Mouse (Mus musculus) liver, embryonic 13.5 days (tissue): ENCODE measurements at regions not wholly inside any gene's neighbourhood (a gene's known extent, or its start where the extent isn't known, plus 50 kb on each side); places are given as distances from the start of the nearest gene placed in this dataset.

Experiments
- ATAC-seq: fragments of 200-750 bp; cut with Nextera tagmentation; 2 replicates; pipeline ENCODE4 v1.8.0; 2017; ENCODE audit warnings: low read depth, mild to moderate bottlenecking, moderate number of reproducible peaks, moderate library complexity
- DNase-seq: peaks from one replicate; pipeline ENCODE4 v3.0.0; 2022
- H3K27ac ChIP-seq: fragments of 300-500 bp; sonication (generic); 2 replicates; pipeline ENCODE4 v1.5.1; 2015; ENCODE audit warnings: moderate library complexity, mild to moderate bottlenecking, inconsistent platforms
- H3K27me3 ChIP-seq: fragments of 300-500 bp; sonication (generic); 2 replicates; pipeline ENCODE4 v1.6.1; 2015; ENCODE audit warnings: mild to moderate bottlenecking, inconsistent platforms
- H3K36me3 ChIP-seq: fragments of 300-500 bp; sonication (generic); 2 replicates; pipeline ENCODE4 v1.6.1; 2015; ENCODE audit warnings: mild to moderate bottlenecking, inconsistent platforms
- H3K4me1 ChIP-seq: fragments of 300-500 bp; sonication (generic); replicated peaks from 2 replicates; pipeline ENCODE4 v1.6.1; 2015; ENCODE audit warnings: inconsistent platforms
- H3K4me2 ChIP-seq: fragments of 300-500 bp; sonication (generic); 2 replicates; pipeline ENCODE4 v1.6.1; 2015; ENCODE audit warnings: inconsistent platforms, mild to moderate bottlenecking, moderate library complexity
- H3K4me3 ChIP-seq: fragments of 300-500 bp; sonication (generic); replicated peaks from 2 replicates; pipeline ENCODE4 v1.5.1; 2015; ENCODE audit warnings: mild to moderate bottlenecking, inconsistent platforms
- H3K9ac ChIP-seq: fragments of 300-500 bp; sonication (generic); 2 replicates; pipeline ENCODE4 v1.6.1; 2015; ENCODE audit warnings: mild to moderate bottlenecking, inconsistent platforms
- H3K9me3 ChIP-seq: fragments of 300-500 bp; sonication (generic); replicated peaks from 2 replicates; pipeline ENCODE4 v1.6.1; 2016; ENCODE audit warnings: inconsistent platforms
- WGBS: fragments of 180-500 bp; shearing (Covaris S2); methylation state at CpG from one replicate; pipeline ENCODE4 v1.1.7; 2015; ENCODE audit not compliant: insufficient replicate concordance; 5-methylcytosine and 5-hydroxymethylcytosine counted together

GRCm38 (mm10) chr9:52229589-52229988 is 61.2 kb upstream of the Zc3h12c start:
- WGBS: 26% methylated on average over 9 of the region's 9 CpGs
- H3K4me2 ChIP-seq: no peak overlapping the region
- ATAC-seq (no peak), DNase-seq (no peak)
- no peak overlapping the region for H3K27ac ChIP-seq
- H3K4me3 ChIP-seq: no peak overlapping the region
- no peak overlapping the region for H3K9ac ChIP-seq
- H3K36me3 ChIP-seq: no peaks in the 10 kb centered on the region
- no peaks in the 10 kb centered on the region for H3K27me3 ChIP-seq
- H3K9me3 ChIP-seq: no peaks in the 10 kb centered on the region
- no peaks in the 10 kb centered on the region for H3K4me1 ChIP-seq

GRCm38 (mm10) chr9:52225646-52226045 is 57.3 kb upstream of the Zc3h12c start:
- 56% methylated on average over 3 of the region's 3 CpGs for WGBS
- no peak overlapping the region for H3K27ac ChIP-seq
- H3K9me3 ChIP-seq: no peaks in the 10 kb centered on the region
- H3K27me3 ChIP-seq: no peaks in the 10 kb centered on the region
- H3K4me1 ChIP-seq: no peaks in the 10 kb centered on the region
- H3K36me3 ChIP-seq: no peaks in the 10 kb centered on the region
- no peak overlapping the region for H3K4me2 ChIP-seq
- H3K9ac ChIP-seq: no peak overlapping the region
- H3K4me3 ChIP-seq: no peak overlapping the region
- DNase-seq (no peak), ATAC-seq (no peak)

- no peak for ATAC-seq
- Histone ChIP-seq H3K4me2 (no peak overlapping the region), H3K36me3 (no peaks in the 10 kb centered on the region), H3K27ac (no peak overlapping the region), H3K4me1 (no peaks in the 10 kb centered on the region), H3K27me3 (no peaks in the 10 kb centered on the region), H3K9ac (no peak overlapping the region), H3K4me3 (no peak overlapping the region), H3K9me3 (no peaks in the 10 kb centered on the region)
- 60% methylated on average over 7 of the region's 7 CpGs for WGBS
- no peak for DNase-seq
Measured at GRCm38 (mm10) chr9:52223509-52224113, 55.2 kb upstream of the Zc3h12c start.
